Mouse (Mus musculus) midbrain, embryonic 14.5 days (tissue): ENCODE data around the gene Rheb. TPM values are rescaled to one million over a fixed set of nuclear protein-coding genes. Genes with fewer than 3 reads are reported as not detected.
"Not testable (repeated sequence)": the region's sequence is repeated elsewhere in the genome, so short reads cannot be mapped to it uniquely, and the experiment has no call there.

Experiments used
- ATAC-seq: fragments of 200-750 bp; cut with Nextera tagmentation; 2 replicates; pipeline ENCODE4 v1.8.0; 2017; ENCODE audit warnings: moderate number of reproducible peaks, moderate library complexity; ENCODE audit not compliant: low FRiP score, low TSS enrichment
- DNase-seq: peaks from one replicate; pipeline ENCODE4 v3.0.0-alpha.2; 2015
- H3K27ac ChIP-seq: fragments of 300-500 bp; sonication (generic); replicated peaks from 2 replicates; pipeline ENCODE4 v1.5.1; 2014; ENCODE audit warnings: mild to moderate bottlenecking, low read depth, low read length, moderate library complexity
- H3K27me3 ChIP-seq: fragments of 300-500 bp; sonication (generic); 2 replicates; pipeline ENCODE4 v1.6.1; 2014; ENCODE audit warnings: low read length, control low read depth, mixed read lengths; ENCODE audit not compliant: control insufficient read depth, insufficient read depth
- H3K36me3 ChIP-seq: fragments of 300-500 bp; sonication (generic); 2 replicates; pipeline ENCODE4 v1.6.1; 2014; ENCODE audit warnings: low read length, control low read depth; ENCODE audit not compliant: control insufficient read depth, insufficient read depth
- H3K4me1 ChIP-seq: fragments of 300-500 bp; sonication (generic); 2 replicates; pipeline ENCODE4 v1.6.1; 2014; ENCODE audit warnings: mild to moderate bottlenecking, antibody characterized with exemption, low read length, control low read depth; ENCODE audit not compliant: control insufficient read depth, insufficient read depth
- H3K4me2 ChIP-seq: fragments of 300-500 bp; sonication (generic); 2 replicates; pipeline ENCODE4 v1.6.1; 2014; ENCODE audit warnings: mild to moderate bottlenecking, low read length, moderate library complexity
- H3K4me3 ChIP-seq: fragments of 300-500 bp; sonication (generic); replicated peaks from 2 replicates; pipeline ENCODE4 v1.5.1; 2014; ENCODE audit warnings: low read depth, low read length
- H3K9ac ChIP-seq: fragments of 300-500 bp; sonication (generic); replicated peaks from 2 replicates; pipeline ENCODE4 v1.6.1; 2014; ENCODE audit warnings: mild to moderate bottlenecking, low read length, moderate library complexity
- H3K9me3 ChIP-seq: fragments of 300-500 bp; sonication (generic); 2 replicates; pipeline ENCODE4 v1.6.1; 2016; ENCODE audit warnings: low read length, control low read depth, mixed read lengths; ENCODE audit not compliant: control insufficient read depth
- WGBS: fragments of 180-500 bp; shearing (Covaris S2); extraction: QIAGEN DNeasy Blood & Tissue Kit; methylation state at CpG from one replicate; pipeline ENCODE4 v1.1.7; 2014; 5-methylcytosine and 5-hydroxymethylcytosine counted together
- polyA plus RNA-seq: library from polyadenylated mRNA; unstranded; fragments of >200 nt; fragmentation: Nextera tagmentation; extraction: Ambion mirVana; gene quantifications from 2 replicates; pipeline ENCODE4 v1.2.1, GENCODE M21; 2014

Gene Rheb
- polyA plus RNA-seq, 1 experiment from 2014 or later, result 240 TPM

- Histone ChIP-seq H3K4me3 (no peak overlapping the region), H3K4me2 (no peak overlapping the region), H3K27ac (no peak overlapping the region), H3K36me3 (no peaks in the 10 kb centered on the region), H3K27me3 (no peaks in the 10 kb centered on the region), H3K4me1 (peaks cover 11% of the 10 kb centered on the region; the same call in 1 of the 2 replicates), H3K9me3 (no peaks in the 10 kb centered on the region), H3K9ac (no peak overlapping the region)
- ATAC-seq, result no peak
- DNase-seq, result no peak
- WGBS, result 94% methylated on average over 2 of the region's 2 CpGs
These were observed 15.3 kb downstream of the Rheb start for GRCm38 (mm10) chr5:24827173-24827572.

- Histone ChIP-seq H3K9me3 (no peaks in the 10 kb centered on the region), H3K9ac (no peak overlapping the region), H3K27me3 (no peaks in the 10 kb centered on the region), H3K36me3 (no peaks in the 10 kb centered on the region), H3K4me1 (peaks cover 11% of the 10 kb centered on the region; the same call in 1 of the 2 replicates), H3K27ac (no peak overlapping the region), H3K4me3 (no peak overlapping the region), H3K4me2 (no peak overlapping the region)
- 93% methylated on average over 9 of the region's 9 CpGs for WGBS
- no peak for ATAC-seq
- no peak for DNase-seq
These were observed 16.2 kb downstream of the Rheb start for GRCm38 (mm10) chr5:24826056-24826770.

GRCm38 (mm10) chr5:24825365-24826055 is 16.9 kb downstream of the Rheb start:
- H3K4me3 ChIP-seq, result no peak overlapping the region
- H3K27me3 ChIP-seq, result no peaks in the 10 kb centered on the region
- WGBS, result 89% methylated on average over 4 of the region's 4 CpGs
- H3K9ac ChIP-seq, result no peak overlapping the region
- H3K36me3 ChIP-seq, result no peaks in the 10 kb centered on the region
- H3K4me1 ChIP-seq, result peaks cover 16% of the 10 kb centered on the region
- no peaks in the 10 kb centered on the region for H3K9me3 ChIP-seq
- no peak overlapping the region for H3K27ac ChIP-seq
- no peak overlapping the region for H3K4me2 ChIP-seq
- ATAC-seq (no peak), DNase-seq (no peak)

- Histone ChIP-seq H3K9me3 (no peaks in the 10 kb centered on the region), H3K4me3 (no peak overlapping the region), H3K4me1 (peaks cover 16% of the 10 kb centered on the region), H3K27me3 (no peaks in the 10 kb centered on the region), H3K36me3 (no peaks in the 10 kb centered on the region), H3K27ac (no peak overlapping the region), H3K9ac (no peak overlapping the region), H3K4me2 (no peak overlapping the region)
- no peak for DNase-seq
- ATAC-seq, result no peak
- 61% methylated on average over 6 of the region's 6 CpGs for WGBS
These were observed 18.5 kb downstream of the Rheb start for GRCm38 (mm10) chr5:24823864-24824405.

GRCm38 (mm10) chr5:24822781-24823180 is 19.6 kb downstream of the Rheb start:
- Histone ChIP-seq H3K4me1 (peaks cover 16% of the 10 kb centered on the region), H3K9me3 (no peaks in the 10 kb centered on the region), H3K9ac (no peak overlapping the region), H3K27ac (no peak overlapping the region), H3K4me3 (no peak overlapping the region), H3K27me3 (no peaks in the 10 kb centered on the region), H3K36me3 (no peaks in the 10 kb centered on the region), H3K4me2 (no peak overlapping the region)
- WGBS, result 79% methylated on average over 3 of the region's 3 CpGs
- no peak for DNase-seq
- ATAC-seq, result no peak

GRCm38 (mm10) chr5:24822231-24822630 is 20.2 kb downstream of the Rheb start:
- 91% methylated on average over 3 of the region's 3 CpGs for WGBS
- H3K9me3 ChIP-seq, H3K4me3 ChIP-seq, ATAC-seq, H3K36me3 ChIP-seq, H3K4me2 ChIP-seq, H3K9ac ChIP-seq, H3K27me3 ChIP-seq, DNase-seq, H3K27ac ChIP-seq: not testable (repeated sequence)
- H3K4me1 ChIP-seq, result peaks cover 16% of the 10 kb centered on the region

- peaks cover 9% of the 10 kb centered on the region for H3K36me3 ChIP-seq
- no peak overlapping the region for H3K4me3 ChIP-seq
- WGBS, result 86% methylated on average over 3 of the region's 3 CpGs
- ATAC-seq (no peak), DNase-seq (no peak)
- peaks cover 16% of the 10 kb centered on the region for H3K4me1 ChIP-seq
- no peaks in the 10 kb centered on the region for H3K27me3 ChIP-seq
- no peak overlapping the region for H3K9ac ChIP-seq
- no peak overlapping the region for H3K4me2 ChIP-seq
- no peak overlapping the region for H3K27ac ChIP-seq
- H3K9me3 ChIP-seq, result no peaks in the 10 kb centered on the region
These were observed 21.0 kb downstream of the Rheb start for GRCm38 (mm10) chr5:24821403-24821841.

- no peaks in the 10 kb centered on the region for H3K27me3 ChIP-seq
- peaks cover 11% of the 10 kb centered on the region; the same call in 1 of the 2 replicates for H3K4me1 ChIP-seq
- H3K4me3 ChIP-seq, result no peak overlapping the region
- H3K9ac ChIP-seq, result no peak overlapping the region
- no peak overlapping the region for H3K4me2 ChIP-seq
- no peak for DNase-seq
- 41% methylated on average over 5 of the region's 5 CpGs for WGBS
- peaks cover 14% of the 10 kb centered on the region for H3K36me3 ChIP-seq
- H3K9me3 ChIP-seq, result no peaks in the 10 kb centered on the region
- ATAC-seq, result no peak
- H3K27ac ChIP-seq, result no peak overlapping the region
These were observed 21.8 kb downstream of the Rheb start for GRCm38 (mm10) chr5:24820627-24821026.
